In genomic region chr13:54227916-54228483, GRCm38 (mm10) we compare ENCODE assay signal across 7 mouse cellular contexts. TPM values are rescaled to one million over a fixed set of nuclear protein-coding genes. Genes with fewer than 3 reads are reported as not detected.
DNase-seq lines count a peak whose midpoint lies in the region; ATAC-seq lines count a peak whose summit lies in the region.

No protein-coding gene starts in this region.

- H3K4me2 ChIP-seq in kidney, embryonic 15.5 days, result no peak overlapping the region
- no peak overlapping the region for H3K4me2 ChIP-seq in liver, embryonic 11.5 days

- peak; percentile 23 for DNase-seq in CD4-positive helper T cell, adult 2 months (ENCODE audit: low read depth, low spot score)
- peak; percentile 57 for DNase-seq in MN1 (ENCODE audit: low spot score)
- DNase-seq in cerebellum, postnatal 25 days, result peak; percentile 64 to 77
- DNase-seq in gastrocnemius, postnatal 10 days, result peak; percentile 53
- DNase-seq in liver, embryonic 11.5 days (ENCODE audit: low spot score), result peak; percentile 45
- peak; percentile 72 for DNase-seq in retina, postnatal 1 day

- ATAC-seq in kidney, embryonic 15.5 days (replicated peaks; ENCODE audit: low FRiP score), result peak; percentile 15; the same call in 1 of the 2 replicates
- no peak for ATAC-seq in liver, embryonic 11.5 days (replicated peaks; ENCODE audit: low FRiP score)

- WGBS in kidney, embryonic 15.5 days, result 20% methylated on average over 13 of the region's 13 CpGs
- 29% methylated on average over 13 of the region's 13 CpGs for WGBS in liver, embryonic 11.5 days

- H3K9ac ChIP-seq in kidney, embryonic 15.5 days, result no peak overlapping the region
- H3K9ac ChIP-seq in liver, embryonic 11.5 days (ENCODE audit: low read depth, low read length), result no peak overlapping the region

- 0 out of 2 replicates have a peak, but pooled peaks cover 4% of the 10 kb centered on the region for H3K27me3 ChIP-seq in kidney, embryonic 15.5 days
- no peaks in the 10 kb centered on the region for H3K27me3 ChIP-seq in liver, embryonic 11.5 days (replicated peaks; ENCODE audit: control insufficient read depth, insufficient read depth, low read length)

- no peak overlapping the region for H3K4me3 ChIP-seq in kidney, embryonic 15.5 days (replicated peaks)
- H3K4me3 ChIP-seq in liver, embryonic 11.5 days (ENCODE audit: low read depth, low read length), result no peak overlapping the region

- no peaks in the 10 kb centered on the region for H3K36me3 ChIP-seq in kidney, embryonic 15.5 days
- no peaks in the 10 kb centered on the region for H3K36me3 ChIP-seq in liver, embryonic 11.5 days (ENCODE audit: control insufficient read depth, insufficient read depth, low read length)

- no peaks in the 10 kb centered on the region for H3K9me3 ChIP-seq in kidney, embryonic 15.5 days (replicated peaks)
- H3K9me3 ChIP-seq in liver, embryonic 11.5 days (ENCODE audit: control insufficient read depth, low read length), result no peaks in the 10 kb centered on the region

- H3K27ac ChIP-seq in kidney, embryonic 15.5 days, result no peak overlapping the region
- no peak overlapping the region for H3K27ac ChIP-seq in liver, embryonic 11.5 days (ENCODE audit: low read depth, low read length)

- peaks cover 8% of the 10 kb centered on the region; the same call in 1 of the 2 replicates for H3K4me1 ChIP-seq in kidney, embryonic 15.5 days
- no peaks in the 10 kb centered on the region for H3K4me1 ChIP-seq in liver, embryonic 11.5 days (replicated peaks; ENCODE audit: control insufficient read depth, insufficient read depth, low read length)

RNA-seq across cellular contexts. Expression of gene Hrh2, which starts 36.1 kb away (rescaled TPM):
- under 1 TPM in 1 of 2 experiments, not detected in 1; 0.09 TPM for total RNA-seq in gastrocnemius, postnatal 10 days (2021)
- polyA plus RNA-seq in kidney, embryonic 15.5 days (2015; fragmentation: Nextera tagmentation; extraction: Ambion mirVana), result not detected in 2 replicates
- polyA plus RNA-seq in liver, embryonic 11.5 days (2014; fragmentation: Nextera tagmentation; extraction: Ambion mirVana), result 0.21 TPM in 1 of 2 replicates, not detected in the other
